Mouse (Mus musculus) embryonic fibroblast, embryonic 13.5 days (primary cell): ENCODE results near the gene Slc25a22.
A peak's percentile ranks its signal among the peaks of the same experiment; 100 is the strongest.

ENCODE experiments used
- CTCF ChIP-seq: IDR thresholded peaks from 2 replicates; pipeline ENCODE4 v1.5.1; 2011; ENCODE audit warnings: mild to moderate bottlenecking, control low read depth, low read length, moderate library complexity, borderline replicate concordance; ENCODE audit not compliant: insufficient read depth
- POLR2A ChIP-seq: IDR thresholded peaks from 2 replicates; pipeline ENCODE4 v1.6.1; 2011; ENCODE audit warnings: low read depth, mild to moderate bottlenecking, control low read depth, low read length, moderate library complexity

- TF ChIP-seq CTCF (peak; percentile 48; the same call in 1 of the 2 replicates), POLR2A (no peak)
Measured at GRCm38 (mm10) chr7:141394771-141395170, 42.9 kb downstream of the Slc25a22 start.
